Mouse (Mus musculus) embryonic facial prominence, embryonic 10.5 days (tissue): Measurements from ENCODE around the gene Ush1c. TPM values are rescaled to one million over a fixed set of nuclear protein-coding genes. Genes with fewer than 3 reads are reported as not detected.

ENCODE experiments used
- DNase-seq: peaks from one replicate; pipeline ENCODE4 v3.0.0-alpha.2; 2017; ENCODE audit warnings: low spot score
- H3K27ac ChIP-seq: fragments of 300-500 bp; sonication (generic); replicated peaks from 2 replicates; pipeline ENCODE4 v1.5.1; 2016; ENCODE audit warnings: mild to moderate bottlenecking
- H3K27me3 ChIP-seq: fragments of 300-500 bp; sonication (generic); replicated peaks from 2 replicates; pipeline ENCODE4 v1.6.1; 2016; ENCODE audit warnings: low read depth, mild to moderate bottlenecking; ENCODE audit not compliant: poor library complexity, severe bottlenecking
- H3K36me3 ChIP-seq: fragments of 300-500 bp; sonication (generic); replicated peaks from 2 replicates; pipeline ENCODE4 v1.6.1; 2016; ENCODE audit warnings: mild to moderate bottlenecking, moderate library complexity
- H3K4me1 ChIP-seq: fragments of 300-500 bp; sonication (generic); 2 replicates; pipeline ENCODE4 v1.6.1; 2016
- H3K4me3 ChIP-seq: fragments of 300-500 bp; sonication (generic); 2 replicates; pipeline ENCODE4 v1.5.1; 2016; ENCODE audit warnings: mild to moderate bottlenecking, moderate library complexity
- H3K9me3 ChIP-seq: fragments of 300-500 bp; sonication (generic); 2 replicates; pipeline ENCODE4 v1.6.1; 2016; ENCODE audit warnings: mild to moderate bottlenecking
- WGBS: fragments of 180-500 bp; shearing (Covaris S2); methylation state at CpG from one replicate; pipeline ENCODE4 v1.1.7; 2016; 5-methylcytosine and 5-hydroxymethylcytosine counted together
- polyA plus RNA-seq: library from polyadenylated mRNA; unstranded; fragments of >200 nt; fragmentation: Nextera tagmentation; extraction: Ambion mirVana; gene quantifications from 2 replicates; pipeline ENCODE4 v1.2.1, GENCODE M21; 2016

Gene Ush1c
- polyA plus RNA-seq, 1 experiment from 2014 or later = 4.4 TPM

DNA sequence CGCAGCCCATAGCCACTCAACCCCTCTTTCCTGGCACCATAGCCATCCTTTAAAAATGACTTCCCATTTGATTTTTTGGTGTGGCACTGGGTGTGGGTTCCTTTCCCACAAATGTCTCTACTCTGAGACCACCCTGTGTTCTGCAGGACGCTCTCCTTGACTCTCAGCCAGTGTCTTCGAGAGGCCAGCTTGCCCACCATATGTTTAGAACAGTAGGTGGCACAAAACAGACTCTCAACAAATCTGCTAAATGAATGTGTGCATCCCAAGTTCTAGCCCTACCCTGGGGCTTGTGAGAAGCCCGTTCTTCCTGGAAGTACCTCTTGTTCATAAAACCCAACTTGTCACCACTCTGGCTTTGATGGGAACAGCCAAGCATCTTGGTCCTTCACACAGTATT, 1.8 kb upstream of the Ush1c start:
- DNase-seq = no peak
- Histone ChIP-seq H3K36me3 (no peaks in the 10 kb centered on the region), H3K4me3 (no peak overlapping the region), H3K9me3 (no peaks in the 10 kb centered on the region), H3K4me1 (peaks cover 35% of the 10 kb centered on the region), H3K27ac (peak overlapping the region; percentile 30; the same call in 1 of the 2 replicates), H3K27me3 (peaks cover 17% of the 10 kb centered on the region; the same call in 1 of the 2 replicates)
- WGBS = 91% methylated on average over 4 of the region's 4 CpGs

DNA sequence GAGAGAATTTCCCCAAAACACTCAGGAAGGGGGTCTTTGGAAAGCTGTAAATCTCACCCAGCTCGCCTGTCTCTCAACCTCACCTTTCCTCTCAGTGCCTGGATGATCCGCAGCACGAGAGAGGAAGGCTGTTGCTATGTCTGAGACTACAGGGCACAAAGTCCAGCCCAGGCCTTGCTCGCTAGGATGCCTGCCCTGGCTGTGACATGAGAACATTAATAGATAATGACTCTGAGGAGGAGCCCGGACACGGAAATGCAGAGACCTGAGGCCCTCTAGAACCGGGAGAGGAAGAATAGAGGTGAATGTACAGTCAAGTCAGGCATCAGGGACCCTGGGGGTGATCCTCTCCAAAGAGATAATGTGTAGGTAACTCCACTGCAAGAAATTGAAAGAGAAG, 1.1 kb downstream of the Ush1c start:
- no peak overlapping the region for H3K4me3 ChIP-seq
- H3K4me1 ChIP-seq = peaks cover 35% of the 10 kb centered on the region
- no peak for DNase-seq
- WGBS = 64% methylated on average over 7 of the region's 7 CpGs
- H3K27ac ChIP-seq = 0 out of 2 replicates have a peak overlapping the region, but pooled peaks have one; percentile 19
- H3K27me3 ChIP-seq = peaks cover 17% of the 10 kb centered on the region; the same call in 1 of the 2 replicates
- no peaks in the 10 kb centered on the region for H3K36me3 ChIP-seq
- no peaks in the 10 kb centered on the region for H3K9me3 ChIP-seq

DNA sequence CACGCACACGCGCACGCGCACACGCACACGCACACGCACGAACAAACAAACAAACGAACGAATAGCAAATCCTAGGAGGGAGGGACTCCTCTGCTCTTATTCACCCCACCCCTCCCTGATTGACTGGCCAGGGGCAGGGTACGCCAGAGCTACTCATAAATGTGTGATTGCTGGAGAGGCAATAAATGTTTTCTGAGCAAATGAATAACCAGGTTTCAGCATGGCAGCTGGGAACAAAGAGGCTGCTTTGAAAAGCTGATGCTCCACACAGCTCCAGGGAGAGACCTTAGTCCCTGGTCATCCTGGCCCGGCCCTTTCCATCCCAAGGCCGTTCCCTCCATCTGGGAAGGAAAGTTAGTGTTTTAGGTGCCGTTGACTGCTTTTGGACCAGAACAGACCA, 1.9 kb downstream of the Ush1c start:
- Histone ChIP-seq H3K36me3 (no peaks in the 10 kb centered on the region), H3K27me3 (peaks cover 17% of the 10 kb centered on the region; the same call in 1 of the 2 replicates), H3K4me3 (no peak overlapping the region), H3K27ac (no peak overlapping the region), H3K4me1 (peaks cover 35% of the 10 kb centered on the region), H3K9me3 (no peaks in the 10 kb centered on the region)
- WGBS = 81% methylated on average over 15 of the region's 15 CpGs
- no peak for DNase-seq

DNA sequence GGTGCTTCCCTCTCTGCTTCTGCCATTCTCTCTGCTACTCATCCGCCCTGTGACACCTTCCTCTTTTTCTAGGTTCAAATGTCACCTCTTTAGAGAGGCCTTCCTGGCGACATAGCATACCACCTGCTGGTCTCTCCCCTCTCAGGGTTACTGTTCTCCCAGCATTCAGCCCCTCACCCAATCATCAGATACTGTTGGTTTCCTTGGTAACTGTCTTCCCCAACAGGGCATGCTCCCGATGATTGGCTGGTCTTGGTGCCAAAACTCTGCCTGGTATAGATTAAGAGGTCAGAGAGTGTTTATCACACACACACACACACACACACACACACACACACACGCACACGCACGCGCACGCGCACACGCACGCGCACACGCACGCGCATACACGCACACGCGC, 2.4 kb downstream of the Ush1c start:
- peaks cover 17% of the 10 kb centered on the region; the same call in 1 of the 2 replicates for H3K27me3 ChIP-seq
- H3K4me3 ChIP-seq = no peak overlapping the region
- no peak overlapping the region for H3K27ac ChIP-seq
- peaks cover 35% of the 10 kb centered on the region for H3K4me1 ChIP-seq
- WGBS = 74% methylated on average over 18 of the region's 18 CpGs
- DNase-seq = no peak
- H3K9me3 ChIP-seq = no peaks in the 10 kb centered on the region
- no peaks in the 10 kb centered on the region for H3K36me3 ChIP-seq

DNA sequence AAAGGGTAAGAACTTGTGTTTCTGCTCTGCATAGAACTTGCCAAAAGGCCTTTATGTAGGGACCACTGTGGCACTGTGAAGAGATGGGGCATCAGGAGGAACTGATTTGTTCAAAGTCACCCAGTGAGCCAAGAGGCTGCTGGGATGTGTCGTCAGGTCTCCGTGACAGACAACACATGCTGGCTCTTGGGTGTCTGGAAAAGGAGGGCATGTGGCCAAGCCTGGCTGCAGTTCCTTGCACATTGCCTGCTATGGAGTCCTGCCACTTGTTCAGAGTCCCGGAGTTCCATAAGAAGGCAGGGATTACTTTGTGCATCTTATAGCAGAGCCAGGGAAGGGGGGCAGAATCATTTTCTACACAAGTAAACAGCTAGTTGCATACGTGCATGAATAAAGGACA, 11.4 kb downstream of the Ush1c start:
- 74% methylated on average over 4 of the region's 4 CpGs for WGBS
- Histone ChIP-seq H3K9me3 (no peaks in the 10 kb centered on the region), H3K4me3 (no peak overlapping the region), H3K27me3 (0 out of 2 replicates have a peak, but pooled peaks cover 10% of the 10 kb centered on the region), H3K27ac (no peak overlapping the region), H3K36me3 (no peaks in the 10 kb centered on the region), H3K4me1 (peaks cover 22% of the 10 kb centered on the region)
- DNase-seq = no peak

DNA sequence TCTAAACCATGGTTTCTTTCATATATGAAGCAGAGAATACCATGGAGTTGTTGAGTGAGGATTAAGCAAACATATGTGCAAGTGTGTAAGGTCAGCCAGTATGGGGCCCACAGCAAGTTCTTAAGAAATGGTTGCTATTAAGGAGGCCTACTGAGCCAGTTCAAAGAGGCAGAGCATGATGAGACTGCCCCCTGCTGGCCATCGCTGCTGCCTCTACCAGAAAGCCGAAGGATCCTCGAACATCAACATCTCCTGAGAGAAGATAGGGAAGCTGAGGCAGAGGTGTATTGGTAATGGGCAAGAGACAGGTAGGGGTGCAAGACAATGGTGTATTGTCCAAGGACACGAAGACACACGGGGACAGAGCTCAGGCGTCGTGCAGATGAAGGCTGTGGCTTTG, 12.1 kb downstream of the Ush1c start:
- Histone ChIP-seq H3K9me3 (no peaks in the 10 kb centered on the region), H3K36me3 (no peaks in the 10 kb centered on the region), H3K27me3 (0 out of 2 replicates have a peak, but pooled peaks cover 10% of the 10 kb centered on the region), H3K4me3 (no peak overlapping the region), H3K4me1 (peaks cover 22% of the 10 kb centered on the region), H3K27ac (no peak overlapping the region)
- peak; percentile 76 for DNase-seq
- 30% methylated on average over 7 of the region's 7 CpGs for WGBS

DNA sequence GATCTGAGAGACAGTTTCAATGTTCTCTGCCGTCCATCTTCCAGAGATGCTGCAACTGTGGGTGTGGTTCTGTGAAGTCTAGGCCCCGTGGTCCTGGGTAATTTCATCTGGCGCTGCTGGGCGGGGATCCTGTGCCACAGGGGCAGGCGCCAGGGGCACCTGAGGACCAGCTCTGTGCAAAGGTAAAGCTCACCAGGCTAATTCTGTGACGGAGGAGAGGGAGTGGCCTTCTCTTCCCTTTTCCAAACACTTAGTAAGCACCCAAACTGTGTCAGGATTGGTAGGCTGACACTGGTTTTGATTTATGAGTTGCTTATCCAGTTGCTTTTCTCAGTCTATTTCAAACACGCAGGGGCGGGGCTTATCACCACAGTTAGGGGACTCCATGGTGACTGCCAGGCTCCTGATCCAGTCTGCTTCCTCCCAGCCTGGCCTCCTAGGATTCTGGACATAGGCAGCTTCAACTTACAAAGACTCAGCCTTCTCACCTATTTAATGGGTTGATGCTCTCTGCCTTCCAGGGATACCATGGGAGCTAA, 17.6 kb downstream of the Ush1c start:
- Histone ChIP-seq H3K4me3 (no peak overlapping the region), H3K9me3 (no peaks in the 10 kb centered on the region), H3K27ac (no peak overlapping the region), H3K27me3 (peaks cover 16% of the 10 kb centered on the region), H3K4me1 (peaks cover 8% of the 10 kb centered on the region), H3K36me3 (no peaks in the 10 kb centered on the region)
- DNase-seq = no peak
- 75% methylated on average over 8 of the region's 8 CpGs for WGBS

DNA sequence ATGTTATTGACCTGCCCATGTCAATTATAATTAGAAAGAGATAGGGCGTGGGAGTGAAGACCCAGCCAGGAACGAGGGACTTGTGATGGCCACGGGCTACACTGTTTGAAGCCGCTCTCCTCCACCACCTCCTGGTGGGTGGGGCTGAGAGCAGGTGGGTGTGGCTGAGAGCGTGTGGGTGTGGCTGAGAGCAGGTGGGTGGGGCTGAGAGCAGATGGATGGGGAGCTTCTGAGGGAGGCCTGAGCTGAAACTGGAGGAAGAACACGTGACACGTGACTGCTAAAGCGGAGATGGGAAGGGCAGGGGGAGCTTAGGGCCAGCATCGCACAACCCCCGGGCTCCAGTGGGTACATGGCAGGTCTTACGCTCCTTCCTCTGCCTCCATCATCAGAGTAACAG, 19.9 kb downstream of the Ush1c start:
- Histone ChIP-seq H3K27ac (no peak overlapping the region), H3K4me3 (no peak overlapping the region), H3K9me3 (no peaks in the 10 kb centered on the region), H3K4me1 (peaks cover 8% of the 10 kb centered on the region), H3K27me3 (peaks cover 16% of the 10 kb centered on the region), H3K36me3 (no peaks in the 10 kb centered on the region)
- peak; percentile 63 for DNase-seq
- 9% methylated on average over 11 of the region's 11 CpGs for whole genome bisulfite sequencing

DNA sequence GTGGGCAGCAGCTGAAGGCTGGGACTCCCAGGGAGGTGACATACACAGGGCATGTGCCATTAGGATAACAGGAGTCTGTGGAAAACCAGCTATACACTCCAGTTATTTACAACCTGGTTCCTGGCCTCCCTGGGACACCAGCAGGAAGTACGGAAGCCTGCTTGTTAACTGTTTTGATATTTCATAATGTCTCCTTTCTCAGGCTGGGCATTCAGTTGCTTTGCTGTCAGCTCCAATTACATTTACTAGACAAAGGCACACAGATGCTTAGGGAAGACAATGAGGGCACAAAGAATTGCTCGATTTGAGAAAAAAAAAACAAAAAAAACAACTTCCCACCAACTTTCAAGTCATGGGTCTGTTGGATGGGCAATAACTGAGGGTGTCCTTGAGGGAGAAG, 21.8 kb downstream of the Ush1c start:
- WGBS = 63% methylated on average over 2 of the region's 2 CpGs
- Histone ChIP-seq H3K4me3 (no peak overlapping the region), H3K27me3 (peaks cover 16% of the 10 kb centered on the region), H3K36me3 (no peaks in the 10 kb centered on the region), H3K27ac (no peak overlapping the region), H3K9me3 (no peaks in the 10 kb centered on the region), H3K4me1 (peaks cover 8% of the 10 kb centered on the region)
- no peak for DNase-seq

DNA sequence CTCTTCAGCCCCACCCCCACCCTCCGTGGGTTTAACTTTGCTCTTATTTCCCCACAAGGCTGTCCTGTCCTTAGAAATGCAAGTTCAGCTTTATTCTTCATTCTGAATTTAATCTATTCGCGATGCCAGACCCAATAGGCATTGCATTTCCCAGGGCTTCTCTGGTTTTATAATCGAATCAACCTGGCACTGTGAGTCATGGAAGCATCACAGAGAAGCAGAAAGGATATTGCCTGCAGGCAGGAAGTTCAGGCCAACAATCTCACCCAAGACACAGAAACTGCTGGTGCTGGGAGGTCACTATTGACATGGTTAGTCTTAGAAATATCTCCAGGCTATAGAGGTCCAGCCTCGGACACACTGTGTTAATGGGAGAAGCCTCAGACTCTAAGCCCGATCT, 28.0 kb downstream of the Ush1c start:
- no peak for DNase-seq
- 0 out of 2 replicates have a peak, but pooled peaks cover 3% of the 10 kb centered on the region for H3K4me1 ChIP-seq
- H3K9me3 ChIP-seq = no peaks in the 10 kb centered on the region
- H3K36me3 ChIP-seq = no peaks in the 10 kb centered on the region
- 83% methylated on average over 6 of the region's 6 CpGs for WGBS
- no peak overlapping the region for H3K4me3 ChIP-seq
- H3K27me3 ChIP-seq = no peaks in the 10 kb centered on the region
- no peak overlapping the region for H3K27ac ChIP-seq

DNA sequence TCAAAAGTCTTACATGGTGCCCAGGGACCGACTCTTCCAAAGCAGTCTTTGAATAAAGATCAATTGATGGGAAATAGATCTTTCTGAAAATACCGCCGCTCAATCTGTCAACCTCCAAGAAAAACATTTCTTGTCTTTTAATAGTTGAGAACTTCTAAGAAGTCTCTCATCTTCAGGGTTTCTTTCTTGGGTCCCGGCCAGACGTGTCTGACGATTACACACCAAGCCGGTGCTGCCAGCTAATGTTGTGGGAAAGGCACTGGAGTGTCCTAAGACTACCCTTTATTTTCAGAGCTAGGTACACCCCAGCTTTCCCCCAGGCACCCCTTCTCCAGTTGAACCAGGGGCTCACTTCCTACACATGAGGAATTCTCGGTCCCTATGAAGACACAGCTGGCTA, 30.2 kb downstream of the Ush1c start:
- Histone ChIP-seq H3K36me3 (no peaks in the 10 kb centered on the region), H3K4me3 (no peak overlapping the region), H3K4me1 (peaks cover 13% of the 10 kb centered on the region; the same call in 1 of the 2 replicates), H3K27ac (no peak overlapping the region), H3K27me3 (no peaks in the 10 kb centered on the region), H3K9me3 (no peaks in the 10 kb centered on the region)
- no peak for DNase-seq
- WGBS = 94% methylated on average over 8 of the region's 8 CpGs

DNA sequence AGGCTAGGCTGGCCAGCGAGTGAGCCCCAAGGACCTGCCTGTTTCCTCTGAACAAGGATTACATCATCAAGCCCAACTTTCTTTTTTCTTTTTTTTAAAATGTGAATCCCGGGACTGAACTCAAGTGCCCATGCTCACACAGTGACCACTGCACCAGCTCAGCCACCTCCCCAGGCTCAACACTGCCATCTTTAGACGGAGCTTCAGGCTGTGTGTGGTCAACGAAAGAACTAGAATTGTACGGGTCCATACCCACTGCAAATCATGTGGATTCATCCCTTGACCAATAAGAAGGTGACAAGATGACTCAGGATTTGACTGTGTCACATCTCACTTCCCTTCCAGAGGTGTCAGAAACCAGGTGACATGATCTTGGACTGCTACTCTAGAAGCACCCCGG, 33.5 kb downstream of the Ush1c start:
- WGBS = 82% methylated on average over 6 of the region's 6 CpGs
- DNase-seq = no peak
- no peaks in the 10 kb centered on the region for H3K36me3 ChIP-seq

DNA sequence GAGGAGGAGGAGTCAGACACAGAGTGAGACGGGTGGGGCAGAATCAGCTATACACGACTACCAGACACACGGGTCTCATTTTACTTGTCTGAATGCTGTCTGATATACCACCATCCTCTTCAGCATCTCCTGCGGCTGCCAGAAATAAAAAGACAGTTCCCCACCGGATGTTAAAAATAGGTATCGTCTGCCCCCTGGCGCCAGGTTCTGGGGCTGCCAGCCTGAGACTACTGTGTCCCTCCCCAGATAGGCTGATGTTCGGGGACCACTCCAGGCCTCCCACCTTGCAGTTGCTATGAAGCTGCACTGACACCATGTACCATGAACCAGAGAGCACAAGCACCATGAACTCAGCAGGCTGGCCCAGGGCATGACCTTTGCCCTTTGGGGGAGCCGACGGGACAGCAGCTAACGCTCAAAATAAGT, 34.2 kb downstream of the Ush1c start:
- Histone ChIP-seq H3K27me3 (0 out of 2 replicates have a peak, but pooled peaks cover 7% of the 10 kb centered on the region), H3K4me1 (peaks cover 37% of the 10 kb centered on the region), H3K9me3 (no peaks in the 10 kb centered on the region), H3K36me3 (no peaks in the 10 kb centered on the region), H3K4me3 (no peak overlapping the region), H3K27ac (no peak overlapping the region)
- 38% methylated on average over 11 of the region's 11 CpGs for WGBS
- DNase-seq = peak; percentile 68

More for the DNA sequence above, 33.5 kb downstream of the Ush1c start:
- Histone ChIP-seq H3K4me3 (no peak overlapping the region), H3K9me3 (no peaks in the 10 kb centered on the region), H3K27me3 (0 out of 2 replicates have a peak, but pooled peaks cover 6% of the 10 kb centered on the region), H3K27ac (no peak overlapping the region), H3K4me1 (peaks cover 34% of the 10 kb centered on the region)
